Mouse (Mus musculus): ENCODE measurements around the gene Trpd52l3.

Gene Trpd52l3

DNA sequence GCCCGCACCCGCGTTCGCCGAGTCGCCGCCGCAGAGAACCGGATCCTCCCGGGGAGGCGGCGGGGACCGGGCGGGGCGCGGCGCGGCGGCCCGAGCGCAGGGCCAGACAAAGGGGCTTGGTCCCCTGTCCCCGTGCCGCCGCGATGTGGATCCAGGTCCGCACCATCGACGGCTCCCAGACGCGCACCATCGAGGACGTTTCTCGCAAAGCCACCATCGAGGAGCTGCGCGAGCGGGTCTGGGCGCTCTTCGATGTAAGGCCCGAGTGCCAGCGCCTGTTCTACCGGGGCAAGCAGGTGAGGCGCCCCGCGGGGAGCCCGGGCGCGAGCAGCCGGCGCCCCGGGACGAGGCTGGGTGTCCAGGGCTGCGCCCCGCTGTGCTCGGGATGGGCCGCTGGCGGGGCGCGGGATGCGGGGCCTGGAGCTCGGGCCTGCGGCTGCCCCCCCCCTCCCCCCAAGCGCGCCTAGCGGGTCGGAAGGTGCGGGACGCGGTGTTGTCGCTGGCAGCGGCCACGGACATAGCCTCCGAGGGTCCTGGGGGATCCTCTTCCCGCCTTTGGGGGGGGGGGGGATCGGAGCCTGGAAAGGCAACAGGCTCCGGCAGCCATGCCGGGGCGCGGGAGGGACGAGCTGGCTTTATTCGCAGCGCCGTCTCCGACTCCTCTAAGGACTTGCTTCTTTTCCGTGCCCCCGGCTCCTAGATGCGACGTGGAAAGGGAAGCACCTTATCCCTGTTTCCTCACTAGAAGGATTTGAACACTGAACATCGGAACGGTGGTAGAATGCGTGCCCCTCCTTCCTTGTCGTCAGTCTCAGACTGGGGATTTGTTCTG is 27.3 kb downstream of the Trpd52l3 start:
- peak; percentile 47 for DNase-seq

DNA sequence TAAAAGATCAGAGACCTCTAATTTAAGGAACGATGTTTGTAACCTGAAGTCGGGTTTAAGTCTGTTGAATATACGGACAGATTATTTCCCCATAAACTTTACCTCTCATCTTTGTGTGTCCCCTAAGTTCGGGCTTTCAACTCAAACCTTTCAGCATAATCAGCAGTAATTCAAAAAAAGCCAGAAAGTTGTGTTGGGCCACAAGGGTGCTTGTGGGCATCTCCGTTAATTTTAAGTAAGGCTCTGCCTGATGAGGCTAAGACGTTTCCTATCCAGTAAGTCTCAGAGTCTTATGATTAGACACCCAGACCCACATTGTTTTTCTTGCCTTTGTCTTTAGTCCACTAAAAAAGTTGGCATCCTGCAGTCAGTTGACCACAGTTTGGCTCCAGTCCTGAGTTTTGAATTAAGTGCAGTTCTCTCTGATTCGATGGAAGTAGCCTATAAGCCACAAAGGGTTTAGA is 27.9 kb downstream of the Trpd52l3 start:
- DNase-seq = no peak

DNA sequence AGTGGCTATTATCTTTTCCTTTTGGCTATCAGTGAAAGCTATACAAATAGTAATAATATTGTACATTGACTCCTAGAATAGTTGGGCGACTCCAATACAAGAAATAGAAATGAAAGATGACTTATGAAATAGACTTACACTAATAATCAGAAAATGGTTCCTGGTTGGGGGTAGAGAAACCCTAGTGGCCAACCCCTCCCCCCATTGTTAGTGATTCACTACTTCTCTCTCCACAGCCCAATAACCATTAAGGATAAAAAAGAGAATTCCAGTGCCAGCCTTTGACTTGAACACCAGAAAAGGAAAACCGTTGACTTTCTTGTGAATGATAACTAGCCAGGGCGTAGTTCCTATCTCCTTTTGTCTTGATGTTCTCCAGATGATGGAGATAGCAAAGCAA is 28.6 kb downstream of the Trpd52l3 start:
- no peak for DNase-seq

DNA sequence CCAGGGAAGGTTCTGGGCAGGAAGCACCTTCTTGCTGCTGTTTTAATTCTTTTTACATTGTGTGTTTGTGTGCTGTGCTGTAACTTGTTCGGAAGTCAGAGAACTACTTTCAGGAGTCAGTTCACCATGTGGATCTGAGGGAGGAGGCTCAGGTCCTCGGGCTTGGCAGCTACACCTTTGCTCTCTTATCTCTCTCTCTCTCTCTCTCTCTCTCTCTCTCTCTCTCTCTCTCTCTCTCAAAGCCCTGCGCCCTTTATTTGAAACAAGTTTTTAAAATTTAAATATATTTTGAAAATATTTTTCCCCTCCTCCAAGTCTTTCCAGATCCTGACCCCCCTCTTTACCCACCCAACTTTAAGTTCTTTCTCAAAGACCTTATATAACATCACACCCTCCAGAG is 31.8 kb downstream of the Trpd52l3 start:
- DNase-seq = no peak

DNA sequence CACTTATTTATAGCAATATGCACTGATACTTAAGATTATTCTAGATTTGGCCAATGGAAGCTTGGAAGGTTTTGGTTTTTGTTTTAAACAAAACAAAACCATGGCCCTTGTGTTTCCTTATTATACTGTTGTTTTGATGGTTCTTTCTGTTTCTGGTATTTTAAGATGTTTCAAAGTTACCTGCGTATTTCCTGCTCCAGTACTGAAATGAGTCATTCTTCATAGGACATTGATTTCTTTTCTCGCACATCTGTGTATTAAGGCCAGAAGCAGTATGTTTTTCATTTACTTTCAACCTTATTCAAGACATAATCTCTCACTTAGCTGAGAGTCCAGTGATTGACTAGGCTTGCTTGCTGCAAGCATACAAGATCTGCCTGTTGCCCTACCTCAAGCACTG is 40.1 kb downstream of the Trpd52l3 start:
- DNase-seq = no peak

DNA sequence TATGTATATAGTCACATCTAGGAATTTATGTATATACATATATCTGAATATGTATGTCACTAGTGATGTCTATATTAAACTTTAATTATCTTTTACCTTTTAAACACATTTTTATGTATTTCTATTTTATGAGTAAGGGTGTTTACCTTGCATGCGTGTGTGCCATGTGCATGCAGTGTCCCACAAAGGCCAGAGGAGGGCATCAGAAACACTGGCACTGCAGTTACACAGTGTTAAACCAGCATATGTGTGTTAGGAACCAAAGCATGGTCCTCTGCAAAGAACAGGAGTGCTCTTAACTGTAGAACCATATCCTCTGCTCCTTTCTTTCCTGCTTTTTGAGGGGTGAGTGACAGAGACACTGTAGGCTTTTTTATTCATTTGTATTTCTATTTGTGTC is 41.0 kb downstream of the Trpd52l3 start:
- no peak for DNase-seq

DNA sequence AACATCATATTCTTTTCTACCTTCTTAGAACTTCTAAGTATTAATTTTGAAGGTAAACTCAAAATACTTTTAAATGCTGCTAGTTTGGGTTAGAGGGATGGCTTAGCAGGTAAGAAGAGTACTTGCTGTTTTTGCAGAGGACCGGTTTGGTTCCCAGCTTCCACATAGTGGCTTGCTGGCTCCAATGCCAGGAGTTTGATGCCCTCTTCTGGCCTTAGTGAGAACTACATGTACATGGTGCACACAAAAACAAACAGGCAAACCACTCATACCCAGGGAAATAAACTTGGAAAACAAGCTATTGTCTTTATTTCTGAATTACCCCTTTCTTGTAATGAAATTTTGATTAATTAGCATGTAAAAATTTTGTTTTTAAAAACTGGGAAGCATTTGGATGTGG is 42.3 kb downstream of the Trpd52l3 start:
- DNase-seq = no peak

DNA sequence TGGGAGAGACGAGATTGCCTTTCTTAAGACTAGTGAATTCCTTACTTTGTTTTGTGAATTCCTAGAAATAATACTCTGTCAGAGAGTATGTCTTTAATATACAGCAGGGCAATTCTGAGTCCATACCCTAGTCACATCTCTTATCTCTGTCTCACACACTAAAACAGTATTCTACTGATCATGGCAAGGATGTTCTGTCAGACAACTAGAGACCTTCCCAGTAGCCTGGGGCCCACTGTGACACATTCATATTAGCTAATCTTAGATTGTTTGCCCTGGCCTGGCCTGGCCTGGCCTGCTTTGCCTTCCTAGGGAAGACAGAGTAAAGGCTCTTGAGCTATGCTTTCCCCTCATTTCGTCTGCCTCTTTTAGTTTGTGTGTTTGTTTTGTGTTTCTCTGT is 47.0 kb downstream of the Trpd52l3 start:
- DNase-seq = no peak

DNA sequence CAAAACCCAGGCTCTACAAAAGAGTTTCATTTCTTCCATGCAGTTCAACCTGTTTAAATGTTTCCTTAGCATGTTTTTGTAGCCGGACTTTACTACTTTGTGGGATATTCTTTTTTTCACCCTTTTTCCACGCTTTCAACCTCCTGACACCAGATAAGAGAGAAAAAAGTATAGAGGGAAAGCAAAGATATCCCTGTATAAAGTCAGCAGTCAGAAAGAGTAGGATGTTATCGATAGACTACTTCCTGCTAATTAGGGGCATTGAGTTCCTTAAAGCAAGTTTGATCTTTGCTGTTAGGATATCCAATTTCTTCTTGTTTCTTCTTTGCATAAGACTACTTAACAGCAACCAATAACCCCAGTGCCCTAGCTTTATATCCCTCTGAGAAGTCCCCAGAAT is 47.9 kb downstream of the Trpd52l3 start:
- no peak for DNase-seq

DNA sequence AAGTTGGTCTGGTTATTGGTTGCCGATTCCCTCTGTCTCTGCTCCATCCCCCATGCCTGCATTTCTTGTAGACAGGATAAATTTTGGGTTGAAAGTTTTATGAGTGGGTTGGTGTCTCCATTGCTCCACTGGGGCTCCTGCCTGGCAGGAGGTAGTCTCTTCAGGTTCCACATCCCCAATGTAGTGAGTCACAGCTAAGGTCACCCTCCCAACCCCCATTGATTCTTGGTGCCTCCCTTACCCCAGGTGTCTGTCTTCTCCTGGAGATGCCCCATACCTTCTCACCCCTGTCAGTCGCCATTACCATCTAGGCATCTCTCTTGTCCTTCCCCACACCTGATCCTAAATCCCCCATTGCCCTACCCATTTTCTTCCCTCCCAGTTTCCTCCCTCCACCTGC is 50.6 kb downstream of the Trpd52l3 start:
- DNase-seq = no peak

All from right cerebral cortex, postnatal 4 days (tissue).